Mouse (Mus musculus) G1E (cell line): ENCODE data around the gene Prep. TPM values are rescaled to one million over a fixed set of nuclear protein-coding genes. Genes with fewer than 3 reads are reported as not detected.

ENCODE experiments used
- ATAC-seq: 2 replicates; pipeline ENCODE4 v1.8.0; 2016; ENCODE audit warnings: mild to moderate bottlenecking; ENCODE audit not compliant: insufficient number of reproducible peaks, poor library complexity, low FRiP score, severe bottlenecking; ENCODE audit errors: extremely low read depth
- DNase-seq: peaks from one replicate; pipeline ENCODE4 v3.0.0; 2012; ENCODE audit warnings: low spot score
- H3K27me3 ChIP-seq: 2 replicates; pipeline ENCODE4 v1.6.1; 2012; ENCODE audit warnings: mild to moderate bottlenecking, low read length, inconsistent platforms; ENCODE audit not compliant: insufficient read depth
- H3K36me3 ChIP-seq: replicated peaks from 2 replicates; pipeline ENCODE3; 2012; ENCODE audit warnings: mild to moderate bottlenecking, inconsistent platforms
- H3K4me1 ChIP-seq: 2 replicates; pipeline ENCODE4 v1.6.1; 2012; ENCODE audit warnings: low read depth, low read length, inconsistent platforms, mixed read lengths; ENCODE audit not compliant: insufficient read depth
- H3K4me3 ChIP-seq: 2 replicates; pipeline ENCODE4 v1.5.1; 2012; ENCODE audit warnings: low read depth, mild to moderate bottlenecking, inconsistent platforms, low read length, moderate library complexity, mixed read lengths
- H3K9me3 ChIP-seq: replicated peaks from 2 replicates; pipeline ENCODE4 v1.6.1; 2012; ENCODE audit warnings: inconsistent platforms
- CTCF ChIP-seq: IDR thresholded peaks from 2 replicates; pipeline ENCODE4 v1.5.1; 2012; ENCODE audit warnings: low read depth, low read length, inconsistent platforms, mixed read lengths
- GATA1 ChIP-seq: IDR thresholded peaks from 2 replicates; pipeline ENCODE4 v1.6.1; 2012; ENCODE audit warnings: borderline replicate concordance, low read length, inconsistent platforms, mixed read lengths
- GATA2 ChIP-seq: IDR thresholded peaks from 2 replicates; pipeline ENCODE4 v1.6.1; 2012; ENCODE audit warnings: low read depth, low read length, inconsistent platforms, borderline replicate concordance
- POLR2AphosphoS5 ChIP-seq: IDR thresholded peaks from 2 replicates; pipeline ENCODE4 v1.6.1; 2012; ENCODE audit warnings: low read depth, low read length, inconsistent platforms; ENCODE audit not compliant: insufficient replicate concordance
- TAL1 ChIP-seq: conservative IDR thresholded peaks from 2 replicates; pipeline ENCODE4 v1.6.1; 2012; ENCODE audit warnings: low read depth, low read length, inconsistent platforms, mixed read lengths
- polyA plus RNA-seq: library from polyadenylated mRNA; stranded (reverse); fragments of >175 nt; gene quantifications from 2 replicates; pipeline ENCODE4 v1.2.3, GENCODE M21; 2012
- total RNA-seq, 2 experiments: library from RNA; stranded (forward) in 1 of 2; stranded (reverse) in 1 of 2; fragments of 200-1000 nt in 1 of 2; fragments of >200 nt in 1 of 2; fragmentation: Nextera tagmentation in 1 of 2; gene quantifications; 2 replicates each; pipeline ENCODE4 v1.2.3; 2014 to 2017

The Prep gene
- total and polyA plus RNA-seq, 3 experiments: 14.4 to 25.8 (median 18.3) TPM

- peaks cover 58% of the 10 kb centered on the region for H3K4me1 ChIP-seq
- DNase-seq (no peak), ATAC-seq (no peak)
- no peaks in the 10 kb centered on the region for H3K9me3 ChIP-seq
- TF ChIP-seq GATA2: no peak
- TF ChIP-seq GATA1: no peak
- TF ChIP-seq CTCF: no peak
- TF ChIP-seq POLR2AphosphoS5: no peak
- TF ChIP-seq TAL1: no peak
- H3K27me3 ChIP-seq: no peaks in the 10 kb centered on the region
- peaks cover 76% of the 10 kb centered on the region for H3K36me3 ChIP-seq
- H3K4me3 ChIP-seq: no peak overlapping the region
Measured at GRCm38 (mm10) chr10:45074543-45074942, 7.5 kb downstream of the Prep start.

GRCm38 (mm10) chr10:45075491-45076051 is 8.6 kb downstream of the Prep start:
- no peak for DNase-seq
- H3K36me3 ChIP-seq: peaks cover 86% of the 10 kb centered on the region
- peaks cover 58% of the 10 kb centered on the region for H3K4me1 ChIP-seq
- no peaks in the 10 kb centered on the region for H3K27me3 ChIP-seq
- no peak for ATAC-seq
- H3K4me3 ChIP-seq: no peak overlapping the region
- TF ChIP-seq GATA2 (no peak), TAL1 (no peak), GATA1 (no peak), CTCF (no peak)
- no peaks in the 10 kb centered on the region for H3K9me3 ChIP-seq

GRCm38 (mm10) chr10:45076585-45076984 is 9.6 kb downstream of the Prep start:
- Histone ChIP-seq H3K4me1 (peaks cover 53% of the 10 kb centered on the region), H3K27me3 (no peaks in the 10 kb centered on the region), H3K36me3 (peaks cover 93% of the 10 kb centered on the region), H3K4me3 (no peak overlapping the region; the same call in 1 of the 2 replicates), H3K9me3 (no peaks in the 10 kb centered on the region)
- no peak for TF ChIP-seq CTCF
- no peak for TF ChIP-seq GATA2
- no peak for TF ChIP-seq POLR2AphosphoS5
- TF ChIP-seq TAL1: no peak
- TF ChIP-seq GATA1: no peak
- DNase-seq: no peak
- ATAC-seq: no peak

- H3K4me1 ChIP-seq: peaks cover 51% of the 10 kb centered on the region
- peaks cover 94% of the 10 kb centered on the region for H3K36me3 ChIP-seq
Measured at GRCm38 (mm10) chr10:45077353-45077752, 10.3 kb downstream of the Prep start.

GRCm38 (mm10) chr10:45079756-45080155 is 12.8 kb downstream of the Prep start:
- peaks cover 60% of the 10 kb centered on the region for H3K4me1 ChIP-seq
- no peaks in the 10 kb centered on the region for H3K27me3 ChIP-seq
- TF ChIP-seq CTCF (no peak), TAL1 (no peak)
- H3K36me3 ChIP-seq: peaks cover 86% of the 10 kb centered on the region
- H3K4me3 ChIP-seq: no peak overlapping the region
- DNase-seq (no peak), ATAC-seq (no peak)
- no peaks in the 10 kb centered on the region for H3K9me3 ChIP-seq

More at GRCm38 (mm10) chr10:45077353-45077752, 10.3 kb downstream of the Prep start:
- TF ChIP-seq TAL1 (no peak), CTCF (no peak), POLR2AphosphoS5 (no peak), GATA1 (no peak), GATA2 (no peak)
- Histone ChIP-seq H3K4me3 (no peak overlapping the region), H3K27me3 (no peaks in the 10 kb centered on the region), H3K9me3 (no peaks in the 10 kb centered on the region)
- ATAC-seq (no peak), DNase-seq (no peak)

- no peak overlapping the region for H3K4me3 ChIP-seq
- H3K27me3 ChIP-seq: no peaks in the 10 kb centered on the region
- ATAC-seq (no peak), DNase-seq (no peak)
- H3K4me1 ChIP-seq: peaks cover 65% of the 10 kb centered on the region
- H3K36me3 ChIP-seq: peaks cover 84% of the 10 kb centered on the region
- no peaks in the 10 kb centered on the region for H3K9me3 ChIP-seq
- TF ChIP-seq TAL1 (no peak), GATA2 (no peak), GATA1 (no peak), POLR2AphosphoS5 (no peak), CTCF (no peak)
Measured at GRCm38 (mm10) chr10:45080490-45080889, 13.5 kb downstream of the Prep start.
